Mouse (Mus musculus) spleen, adult 2 months (tissue): ENCODE measurements around the gene Glp1r. TPM values are rescaled to one million over a fixed set of nuclear protein-coding genes. Genes with fewer than 3 reads are reported as not detected.

Experiments used
- DNase-seq, 2 experiments: peaks; one replicate each; pipeline versions ENCODE4 v3.0.0 to v3.0.0-alpha.2; 2012 to 2021; ENCODE audit warnings: low spot score in 2 of 2, low read depth in 1 of 2
- H3K27ac ChIP-seq: fragments of 200-500 bp; 2 replicates; pipeline ENCODE4 v1.5.1; 2012; ENCODE audit warnings: low read length, inconsistent platforms; ENCODE audit not compliant: insufficient read depth
- H3K27me3 ChIP-seq: fragments of 200-500 bp; 2 replicates; pipeline ENCODE4 v1.6.1; 2012; ENCODE audit warnings: mild to moderate bottlenecking, moderate library complexity, low read length, inconsistent platforms; ENCODE audit not compliant: control insufficient read depth, insufficient read depth
- H3K36me3 ChIP-seq: fragments of 200-500 bp; 2 replicates; pipeline ENCODE4 v1.6.1; 2012; ENCODE audit warnings: mild to moderate bottlenecking, low read length, inconsistent platforms; ENCODE audit not compliant: control insufficient read depth, insufficient read depth
- H3K4me1 ChIP-seq: fragments of 200-500 bp; 2 replicates; pipeline ENCODE4 v1.6.1; 2011; ENCODE audit warnings: inconsistent platforms; ENCODE audit not compliant: control insufficient read depth, insufficient read depth, insufficient read length
- H3K4me3 ChIP-seq: fragments of 200-500 bp; 2 replicates; pipeline ENCODE4 v1.5.1; 2011; ENCODE audit warnings: mild to moderate bottlenecking, inconsistent platforms; ENCODE audit not compliant: insufficient read depth, insufficient read length; ENCODE audit errors: extremely low read depth
- CTCF ChIP-seq: fragments of 200-500 bp; IDR thresholded peaks from 2 replicates; pipeline ENCODE4 v1.5.1; 2011; ENCODE audit warnings: mild to moderate bottlenecking, inconsistent platforms; ENCODE audit not compliant: insufficient read depth, insufficient read length, insufficient replicate concordance; ENCODE audit errors: extremely low read depth
- POLR2A ChIP-seq: fragments of 200-500 bp; IDR thresholded peaks from 2 replicates; pipeline ENCODE4 v1.6.1; 2011; ENCODE audit warnings: low read depth, low read length, inconsistent platforms
- WGBS: fragments of 180-500 bp; shearing (Covaris S2); methylation state at CpG from one replicate; pipeline ENCODE4 v1.1.7; 2018; 5-methylcytosine and 5-hydroxymethylcytosine counted together
- polyA plus RNA-seq: library from polyadenylated mRNA; depleted of rRNA; stranded (reverse); fragments of >200 nt; gene quantifications from 2 replicates; pipeline ENCODE4 v1.2.3, GENCODE M21; 2012

Gene Glp1r
- polyA plus RNA-seq, 1 experiment, result 0.29 TPM

DNA sequence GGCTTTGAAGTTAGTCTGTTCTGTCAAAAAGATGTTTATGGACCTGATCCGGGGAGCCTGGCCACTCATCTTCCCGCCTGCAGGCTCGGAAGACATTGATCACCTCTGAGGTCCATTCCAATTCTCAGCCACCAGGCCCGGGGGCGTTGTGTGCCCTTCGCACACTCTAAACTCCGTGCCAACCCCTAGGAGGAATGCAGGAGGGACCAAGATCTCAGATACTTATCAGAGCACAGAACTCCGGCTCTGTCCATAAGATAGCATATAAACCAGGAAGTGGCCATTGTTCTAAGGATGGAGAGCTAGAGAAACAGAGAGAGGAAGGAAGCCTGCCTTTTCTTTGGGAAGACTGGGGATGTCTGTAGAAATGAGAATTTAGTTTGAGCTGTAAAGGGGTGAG, 18.1 kb upstream of the Glp1r start:
- Histone ChIP-seq H3K4me3 (no peak overlapping the region), H3K27ac (no peak overlapping the region), H3K36me3 (no peaks in the 10 kb centered on the region), H3K27me3 (no peaks in the 10 kb centered on the region), H3K4me1 (no peaks in the 10 kb centered on the region)
- WGBS, result 42% methylated on average over 8 of the region's 8 CpGs
- TF ChIP-seq POLR2A, result no peak
- no peak for TF ChIP-seq CTCF
- no peak for DNase-seq

DNA sequence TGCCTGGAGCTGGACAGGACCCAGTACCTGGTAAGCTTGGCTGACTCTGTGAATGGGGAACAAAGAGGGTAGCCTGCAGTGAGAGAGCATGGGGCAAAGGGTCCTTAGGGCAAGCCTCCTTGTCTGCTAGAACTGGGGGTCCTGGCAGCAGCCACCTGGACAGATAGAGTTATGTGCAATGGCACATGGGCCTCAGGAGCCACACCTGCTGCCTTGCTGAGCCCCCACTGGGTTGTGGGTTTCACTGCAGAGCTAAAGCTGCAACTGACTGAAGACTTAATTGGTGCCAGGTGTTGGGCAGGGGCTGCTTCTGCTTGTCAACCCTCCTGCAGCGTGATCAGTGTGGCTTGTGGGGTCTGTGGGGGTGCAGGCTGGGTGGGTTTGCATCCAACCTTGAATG, 9.5 kb upstream of the Glp1r start:
- Histone ChIP-seq H3K4me3 (no peak overlapping the region), H3K4me1 (no peaks in the 10 kb centered on the region), H3K27me3 (no peaks in the 10 kb centered on the region), H3K27ac (no peak overlapping the region), H3K36me3 (no peaks in the 10 kb centered on the region)
- no peak for DNase-seq
- no peak for TF ChIP-seq POLR2A
- no peak for TF ChIP-seq CTCF
- WGBS, result 8% methylated on average over 1 of the region's 1 CpGs

DNA sequence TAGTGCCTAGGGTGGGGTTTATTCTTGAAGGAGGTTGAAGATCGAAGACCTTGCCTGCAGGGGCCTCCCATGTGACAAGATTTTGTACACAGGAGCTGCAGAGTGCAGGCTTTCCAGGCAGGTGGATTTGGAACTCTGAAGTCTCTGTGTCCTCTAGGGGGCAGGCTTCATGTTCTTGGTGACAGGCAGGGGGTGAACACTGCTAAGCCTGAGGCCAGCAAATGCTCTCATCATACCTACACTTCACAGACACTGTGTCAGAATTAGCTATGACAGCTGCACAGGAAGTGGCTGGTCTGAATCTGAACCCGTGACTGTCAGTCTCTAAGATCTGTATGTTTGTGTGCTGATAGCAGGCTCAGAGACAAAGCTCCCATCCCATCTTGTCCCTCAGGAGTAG, 8.9 kb upstream of the Glp1r start:
- Histone ChIP-seq H3K4me3 (no peak overlapping the region), H3K4me1 (no peaks in the 10 kb centered on the region), H3K27ac (no peak overlapping the region), H3K27me3 (no peaks in the 10 kb centered on the region), H3K36me3 (no peaks in the 10 kb centered on the region)
- WGBS, result 6% methylated on average over 2 of the region's 2 CpGs
- TF ChIP-seq POLR2A, result no peak
- no peak for TF ChIP-seq CTCF
- DNase-seq, result no peak

DNA sequence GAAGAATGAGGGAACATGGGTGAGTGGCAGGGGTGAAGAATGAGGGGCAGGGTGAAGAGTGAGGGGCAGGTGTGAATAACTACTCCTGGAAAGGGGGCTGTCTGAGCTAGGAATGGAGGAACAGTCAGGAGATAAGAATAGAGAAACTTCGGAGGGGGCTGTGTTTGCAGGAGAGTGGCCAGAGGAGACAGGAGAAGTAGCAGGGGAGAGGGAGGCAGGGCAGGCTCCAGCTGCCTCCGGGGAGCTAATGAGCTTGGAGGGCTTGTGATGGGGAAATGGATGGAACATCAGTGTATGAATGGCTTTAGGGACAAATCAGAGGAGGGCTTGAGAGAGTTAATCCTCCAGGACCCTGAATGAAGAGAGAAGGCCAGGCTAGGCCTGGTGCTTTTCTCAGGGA, 4.5 kb upstream of the Glp1r start:
- Histone ChIP-seq H3K36me3 (no peaks in the 10 kb centered on the region), H3K27me3 (peaks cover 8% of the 10 kb centered on the region), H3K27ac (no peak overlapping the region), H3K4me1 (peaks cover 2% of the 10 kb centered on the region; the same call in 1 of the 2 replicates), H3K4me3 (no peak overlapping the region)
- WGBS, result 26% methylated on average over 2 of the region's 2 CpGs
- no peak for DNase-seq
- no peak for TF ChIP-seq CTCF
- no peak for TF ChIP-seq POLR2A

DNA sequence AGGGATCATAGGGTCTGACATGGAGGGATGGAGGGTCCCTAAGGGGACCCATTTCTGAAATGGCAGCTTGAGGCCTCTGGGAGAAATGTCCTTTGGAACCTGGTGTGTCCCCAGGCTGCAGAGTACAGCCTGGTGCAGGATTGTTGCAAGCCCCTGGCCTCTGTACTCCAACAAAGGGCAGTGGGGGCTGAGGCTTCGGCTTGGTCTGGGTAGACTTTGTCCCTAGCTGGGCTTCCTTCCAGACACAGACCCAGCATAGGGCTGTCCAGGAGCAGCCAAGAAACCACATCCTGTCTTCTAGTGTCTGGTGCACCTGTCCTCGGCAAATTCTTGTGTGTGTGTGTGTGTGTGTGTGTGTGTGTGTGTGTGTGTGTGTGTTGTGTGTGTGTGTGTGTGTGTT, 2.5 kb downstream of the Glp1r start:
- TF ChIP-seq POLR2A (no peak), CTCF (no peak)
- H3K27me3 ChIP-seq, result peaks cover 7% of the 10 kb centered on the region
- H3K36me3 ChIP-seq, result no peaks in the 10 kb centered on the region
- H3K4me1 ChIP-seq, result peaks cover 2% of the 10 kb centered on the region; the same call in 1 of the 2 replicates
- no peak for DNase-seq
- no peak overlapping the region for H3K4me3 ChIP-seq
- WGBS, result 0% methylated on average over 2 of the region's 2 CpGs
- H3K27ac ChIP-seq, result no peak overlapping the region

DNA sequence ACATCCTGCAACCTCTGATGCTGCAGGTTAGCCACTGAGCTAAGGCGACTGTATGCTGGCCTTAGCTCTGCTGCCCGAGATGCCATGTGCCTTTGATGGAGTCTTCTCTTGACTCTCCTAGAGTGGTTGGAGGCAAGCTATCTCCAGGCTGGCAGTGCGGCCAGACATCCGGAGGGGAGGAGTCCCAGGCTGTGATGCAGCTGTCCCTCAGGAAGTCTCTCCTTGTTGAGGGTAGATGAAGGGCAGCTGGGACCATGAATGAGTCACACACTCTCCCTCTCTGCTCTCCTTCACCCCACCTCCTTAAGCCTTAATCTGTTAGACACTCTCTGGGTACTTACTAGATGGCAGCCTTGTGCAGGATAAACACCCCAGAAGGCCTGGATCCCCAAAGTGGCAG, 6.0 kb downstream of the Glp1r start:
- Histone ChIP-seq H3K27me3 (no peaks in the 10 kb centered on the region), H3K4me1 (no peaks in the 10 kb centered on the region), H3K4me3 (no peak overlapping the region), H3K27ac (no peak overlapping the region), H3K36me3 (no peaks in the 10 kb centered on the region)
- TF ChIP-seq CTCF, result no peak
- no peak for TF ChIP-seq POLR2A
- no peak for DNase-seq
- 38% methylated on average over 4 of the region's 4 CpGs for WGBS

DNA sequence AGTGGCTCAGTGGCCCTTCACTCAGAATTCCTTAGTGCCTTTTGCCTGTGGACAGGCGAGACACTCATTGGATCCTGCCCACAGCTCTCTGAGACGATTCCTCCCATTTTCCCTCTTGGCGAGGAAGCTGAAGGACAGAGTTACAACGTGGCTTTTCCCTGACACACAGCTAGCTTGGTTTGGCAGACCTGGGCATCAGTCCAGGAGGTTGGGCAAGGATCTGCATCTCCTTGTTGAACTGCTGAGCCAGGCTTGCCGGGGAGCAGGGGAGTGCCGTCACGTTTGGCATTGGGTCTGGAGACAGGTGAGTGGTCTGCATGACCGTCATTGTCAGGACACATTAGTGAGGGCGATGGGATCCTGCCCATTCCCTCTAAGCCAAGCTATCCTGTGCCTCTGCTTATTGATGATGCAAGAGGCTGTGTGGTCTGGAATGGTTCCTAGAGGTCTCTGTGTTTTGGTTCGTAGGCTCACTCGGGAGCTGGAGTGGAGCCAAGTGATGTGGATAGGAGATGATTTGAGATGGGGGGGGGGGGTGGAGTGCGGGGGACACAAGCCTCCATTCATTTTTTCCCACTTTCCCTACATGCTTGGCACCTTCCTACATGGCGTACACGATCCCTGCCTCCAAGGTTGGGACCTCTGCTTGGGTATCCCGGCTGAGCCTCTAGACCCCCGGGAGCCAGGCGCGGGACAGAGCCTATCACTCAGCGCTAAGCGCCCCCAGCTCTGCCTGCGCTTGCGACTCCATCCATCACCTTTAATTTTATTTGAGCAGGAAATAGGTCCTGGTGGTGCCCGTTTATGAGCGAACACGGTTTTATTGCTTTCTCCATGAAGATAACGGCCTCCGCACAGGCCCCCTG, 9.5 kb downstream of the Glp1r start:
- WGBS, result 60% methylated on average over 27 of the region's 27 CpGs
- Histone ChIP-seq H3K27ac (no peak overlapping the region), H3K4me1 (no peaks in the 10 kb centered on the region), H3K4me3 (no peak overlapping the region), H3K27me3 (no peaks in the 10 kb centered on the region), H3K36me3 (no peaks in the 10 kb centered on the region)
- DNase-seq, result no peak
- TF ChIP-seq POLR2A (no peak), CTCF (no peak)
